Mouse (Mus musculus): ENCODE measurements around the gene Igf1.

Igf1 gene

GRCm38 (mm10) chr10:87857215-87857955 is 680 bp upstream of the Igf1 start:
- in situ Hi-C loops (cut with MboI; ENCODE audit: low pct_unique_long_range_greater_than_20kb in 1 of 2, low sequenced_read_pairs in 2 of 2, unreplicated experiment in 1 of 2), result loop anchor here (10.0 to 25.0 kb wide), 2 partner anchors 447 to 480 kb away; no protein-coding TSS in a partner anchor

DNA sequence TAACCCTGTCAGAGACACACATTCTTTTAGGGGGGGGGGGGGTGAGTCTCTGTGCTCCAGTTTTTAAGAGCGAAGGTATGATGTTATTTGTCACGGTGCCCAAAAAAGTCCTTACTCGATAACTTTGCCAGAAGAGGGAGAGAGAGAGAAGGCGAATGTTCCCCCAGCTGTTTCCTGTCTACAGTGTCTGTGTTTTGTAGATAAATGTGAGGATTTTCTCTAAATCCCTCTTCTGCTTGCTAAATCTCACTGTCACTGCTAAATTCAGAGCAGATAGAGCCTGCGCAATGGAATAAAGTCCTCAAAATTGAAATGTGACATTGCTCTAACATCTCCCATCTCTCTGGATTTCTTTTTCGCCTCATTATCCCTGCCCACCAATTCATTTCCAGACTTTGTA is 874 bp downstream of the Igf1 start:
- in situ Hi-C loops (cut with MboI; ENCODE audit: low pct_unique_long_range_greater_than_20kb in 1 of 2, low sequenced_read_pairs in 2 of 2, unreplicated experiment in 1 of 2), result loop anchor here (10.0 to 25.0 kb wide), 2 partner anchors 446 to 478 kb away; no protein-coding TSS in a partner anchor

DNA sequence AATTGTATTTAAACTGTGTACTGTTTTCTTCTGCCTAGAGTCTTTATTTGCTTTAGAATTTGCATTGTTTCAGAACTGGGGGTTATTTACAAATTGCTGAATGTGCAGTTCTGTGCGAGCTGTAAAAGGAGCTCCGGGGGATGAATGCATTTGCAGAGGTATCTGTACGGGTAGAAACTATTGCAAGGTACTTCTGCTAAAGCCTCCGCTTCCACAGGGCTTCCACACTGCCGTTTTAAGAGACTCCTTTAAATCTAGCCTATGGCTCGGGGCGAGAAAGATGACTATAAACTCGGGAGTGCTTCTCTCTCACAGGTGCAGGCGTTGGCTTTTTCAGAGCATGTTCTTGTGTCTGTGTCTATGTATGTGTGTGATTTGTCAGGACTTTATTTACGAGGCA is 1.4 kb downstream of the Igf1 start:
- in situ Hi-C loops (cut with MboI; ENCODE audit: low pct_unique_long_range_greater_than_20kb in 1 of 2, low sequenced_read_pairs in 2 of 2, unreplicated experiment in 1 of 2), result loop anchor here (10.0 to 25.0 kb wide), 2 partner anchors 445 to 478 kb away; no protein-coding TSS in a partner anchor

DNA sequence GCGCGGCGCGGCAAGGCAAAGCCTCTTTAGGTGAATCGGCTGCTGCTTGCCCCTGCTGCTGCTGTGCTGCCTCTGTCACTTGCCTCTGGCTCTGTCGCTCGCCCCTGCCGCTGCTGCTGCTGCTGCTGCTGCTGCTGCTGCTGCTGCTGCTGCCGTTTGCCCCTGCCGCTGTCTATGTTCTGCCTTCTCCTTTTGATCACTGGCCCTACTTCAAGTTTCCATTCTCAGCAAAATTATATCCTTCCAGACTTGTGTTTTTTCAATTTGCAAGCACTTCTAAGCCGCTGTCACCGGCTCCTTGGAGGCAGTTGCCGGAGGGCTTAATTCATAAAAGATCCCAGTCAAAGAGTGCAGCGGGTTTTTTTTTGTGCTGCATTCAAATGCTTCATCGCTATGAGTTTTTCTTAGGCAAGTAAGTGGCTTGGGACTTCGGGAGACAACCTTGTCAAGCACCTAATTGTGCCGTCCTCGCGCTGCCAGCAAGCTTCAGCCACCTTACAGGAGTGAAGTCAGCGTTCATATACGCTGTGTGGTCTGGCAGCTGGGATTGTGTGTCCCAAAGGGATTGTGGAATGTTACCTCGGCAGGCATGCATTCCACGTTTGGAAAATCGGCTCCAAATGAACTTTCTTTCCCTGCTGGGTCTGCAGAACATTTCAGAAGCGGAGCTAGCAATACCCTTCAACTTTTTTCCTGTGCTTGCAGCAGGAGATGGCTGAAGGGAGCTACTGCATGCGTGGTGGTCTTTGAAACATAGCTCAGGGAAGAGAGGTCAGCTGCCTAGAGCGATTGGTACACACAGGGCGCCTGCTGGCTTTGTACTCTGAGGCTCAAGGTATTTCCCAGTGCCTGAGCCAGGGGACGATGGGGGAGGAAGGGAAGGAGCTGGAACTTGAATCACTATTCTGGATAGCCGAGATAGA is 2.4 kb downstream of the Igf1 start:
- in situ Hi-C loops (cut with MboI; ENCODE audit: low pct_unique_long_range_greater_than_20kb in 1 of 2, low sequenced_read_pairs in 2 of 2, unreplicated experiment in 1 of 2), result loop anchor here in 1 of 2 experiments (25.0 kb wide), 1 partner anchor 477 kb away; no protein-coding TSS in a partner anchor

- in situ Hi-C loops (cut with MboI; ENCODE audit: low pct_unique_long_range_greater_than_20kb in 1 of 2, low sequenced_read_pairs in 2 of 2, unreplicated experiment in 1 of 2), result loop anchor here in 1 of 2 experiments (25.0 kb wide), 1 partner anchor 476 kb away; no protein-coding TSS in a partner anchor
Measured at GRCm38 (mm10) chr10:87861104-87861455, 3.0 kb downstream of the Igf1 start.

GRCm38 (mm10) chr10:87862899-87863298 is 4.8 kb downstream of the Igf1 start:
- in situ Hi-C loops (cut with MboI; ENCODE audit: low pct_unique_long_range_greater_than_20kb in 1 of 2, low sequenced_read_pairs in 2 of 2, unreplicated experiment in 1 of 2), result loop anchor here in 1 of 2 experiments (25.0 kb wide), 1 partner anchor 474 kb away; no protein-coding TSS in a partner anchor

DNA sequence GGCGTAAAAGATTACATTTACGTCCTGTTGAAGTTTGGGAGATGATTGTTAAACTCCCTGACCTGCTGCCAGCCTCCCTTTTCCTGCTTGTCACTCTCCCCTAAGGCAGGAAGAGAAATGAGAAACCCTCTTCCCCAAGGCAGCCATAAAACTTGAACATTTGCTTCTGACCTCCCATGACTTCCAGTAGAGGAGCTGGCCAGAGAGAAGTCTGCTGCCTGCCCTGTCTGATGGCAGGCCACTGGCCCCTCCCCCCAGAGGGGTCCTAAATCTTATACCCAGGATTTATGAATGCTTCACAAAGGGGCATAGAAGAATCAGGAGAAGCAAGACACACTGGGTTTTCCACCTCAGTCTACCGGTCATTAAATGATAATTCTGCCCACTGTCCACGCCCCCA is 5.3 kb downstream of the Igf1 start:
- in situ Hi-C loops (cut with MboI; ENCODE audit: low pct_unique_long_range_greater_than_20kb in 1 of 2, low sequenced_read_pairs in 2 of 2, unreplicated experiment in 1 of 2), result loop anchor here in 1 of 2 experiments (25.0 kb wide), 1 partner anchor 474 kb away; no protein-coding TSS in a partner anchor

DNA sequence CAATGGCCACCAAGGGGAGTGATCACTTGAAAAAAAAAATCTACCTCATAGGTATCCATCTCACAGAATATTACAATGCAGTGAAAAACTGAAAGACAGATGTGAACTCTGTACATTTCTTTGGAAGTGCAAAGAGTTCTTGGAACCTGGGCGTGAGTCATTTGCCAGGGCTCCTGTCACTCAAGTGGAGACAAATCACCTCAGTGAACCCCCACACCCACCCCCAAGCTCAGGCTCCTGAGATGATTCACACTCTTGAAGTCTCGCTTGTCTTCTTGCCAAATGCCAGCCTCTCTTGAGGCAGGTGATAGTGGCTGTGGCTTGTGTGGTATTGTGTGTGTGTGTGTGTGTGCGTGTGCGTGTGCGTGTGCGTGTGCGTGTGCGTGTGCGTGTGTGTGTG is 7.6 kb downstream of the Igf1 start:
- in situ Hi-C loops (cut with MboI; ENCODE audit: low pct_unique_long_range_greater_than_20kb in 1 of 2, low sequenced_read_pairs in 2 of 2, unreplicated experiment in 1 of 2), result loop anchor here in 1 of 2 experiments (25.0 kb wide), 1 partner anchor 472 kb away; no protein-coding TSS in a partner anchor

GRCm38 (mm10) chr10:87866448-87866847 is 8.4 kb downstream of the Igf1 start:
- in situ Hi-C loops (cut with MboI; ENCODE audit: low pct_unique_long_range_greater_than_20kb in 1 of 2, low sequenced_read_pairs in 2 of 2, unreplicated experiment in 1 of 2), result loop anchor here in 1 of 2 experiments (25.0 kb wide), 1 partner anchor 471 kb away; no protein-coding TSS in a partner anchor

DNA sequence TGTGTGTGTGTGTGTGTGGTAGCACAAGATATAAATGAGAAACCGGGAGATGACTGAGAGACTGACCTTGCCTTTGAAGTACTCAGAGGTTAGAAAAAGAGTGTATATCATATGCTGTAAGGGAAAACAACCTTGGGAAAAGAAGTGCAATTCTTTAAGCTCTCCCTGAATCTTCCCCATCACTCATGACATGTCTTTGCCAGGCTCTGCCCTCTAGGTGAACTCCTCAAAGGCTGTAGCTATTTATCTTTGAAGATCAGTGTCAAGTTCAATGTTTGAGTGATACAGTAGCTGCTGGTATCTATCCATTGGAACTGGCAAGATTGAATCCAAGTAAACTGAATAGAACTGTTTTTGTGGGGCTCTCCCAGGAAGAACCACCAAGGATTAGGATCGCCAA is 9.2 kb downstream of the Igf1 start:
- in situ Hi-C loops (cut with MboI; ENCODE audit: low pct_unique_long_range_greater_than_20kb in 1 of 2, low sequenced_read_pairs in 2 of 2, unreplicated experiment in 1 of 2), result loop anchor here in 1 of 2 experiments (25.0 kb wide), 1 partner anchor 470 kb away; no protein-coding TSS in a partner anchor

- in situ Hi-C loops (cut with MboI; ENCODE audit: low pct_unique_long_range_greater_than_20kb in 1 of 2, low sequenced_read_pairs in 2 of 2, unreplicated experiment in 1 of 2), result loop anchor here in 1 of 2 experiments (25.0 kb wide), 1 partner anchor 470 kb away; no protein-coding TSS in a partner anchor
Measured at GRCm38 (mm10) chr10:87867631-87868030, 9.6 kb downstream of the Igf1 start.

- in situ Hi-C loops (cut with MboI; ENCODE audit: low pct_unique_long_range_greater_than_20kb in 1 of 2, low sequenced_read_pairs in 2 of 2, unreplicated experiment in 1 of 2), result loop anchor here in 1 of 2 experiments (25.0 kb wide), 1 partner anchor 469 kb away; no protein-coding TSS in a partner anchor
Measured at GRCm38 (mm10) chr10:87868349-87869053, 10.4 kb downstream of the Igf1 start.

DNA sequence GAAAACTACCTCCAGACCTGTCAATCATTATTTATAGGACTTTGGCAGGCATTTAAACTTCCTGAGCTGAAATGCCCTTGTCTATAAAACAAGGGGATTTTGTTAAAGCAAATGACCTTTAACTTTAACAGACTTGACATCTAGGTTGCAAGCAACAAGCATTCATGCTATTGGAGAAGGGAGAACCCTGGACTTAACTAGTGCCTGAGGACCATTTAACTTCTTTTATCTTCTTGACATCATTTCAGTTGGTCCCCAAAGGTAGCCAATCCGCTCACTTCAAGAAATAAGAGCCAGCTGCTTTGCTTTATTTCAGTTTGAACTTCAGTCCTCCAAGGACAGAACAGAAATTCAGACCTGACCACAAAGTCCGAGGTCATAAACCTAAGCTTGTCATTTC is 11.1 kb downstream of the Igf1 start:
- in situ Hi-C loops (cut with MboI; ENCODE audit: low pct_unique_long_range_greater_than_20kb in 1 of 2, low sequenced_read_pairs in 2 of 2, unreplicated experiment in 1 of 2), result loop anchor here in 1 of 2 experiments (25.0 kb wide), 1 partner anchor 468 kb away; no protein-coding TSS in a partner anchor

DNA sequence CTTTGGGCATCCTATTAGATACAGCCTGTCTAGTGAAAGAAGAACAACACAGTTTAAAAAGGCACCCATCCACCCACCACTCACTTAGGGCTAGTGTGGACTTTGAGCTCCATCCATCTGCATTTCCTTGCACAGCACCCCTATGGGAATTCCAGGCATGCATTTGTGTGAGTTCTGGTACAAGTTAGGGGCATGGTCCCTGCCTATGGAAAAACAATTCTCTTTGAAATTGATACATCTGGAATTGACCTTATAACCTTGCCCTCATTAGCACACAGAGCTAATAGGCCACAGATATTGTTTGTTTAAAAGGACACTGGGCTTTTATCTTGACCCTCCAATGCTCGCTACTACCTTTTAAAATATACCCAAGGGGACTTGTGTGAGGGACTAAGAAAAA is 11.6 kb downstream of the Igf1 start:
- in situ Hi-C loops (cut with MboI; ENCODE audit: low pct_unique_long_range_greater_than_20kb in 1 of 2, low sequenced_read_pairs in 2 of 2, unreplicated experiment in 1 of 2), result loop anchor here in 1 of 2 experiments (25.0 kb wide), 1 partner anchor 468 kb away; no protein-coding TSS in a partner anchor

DNA sequence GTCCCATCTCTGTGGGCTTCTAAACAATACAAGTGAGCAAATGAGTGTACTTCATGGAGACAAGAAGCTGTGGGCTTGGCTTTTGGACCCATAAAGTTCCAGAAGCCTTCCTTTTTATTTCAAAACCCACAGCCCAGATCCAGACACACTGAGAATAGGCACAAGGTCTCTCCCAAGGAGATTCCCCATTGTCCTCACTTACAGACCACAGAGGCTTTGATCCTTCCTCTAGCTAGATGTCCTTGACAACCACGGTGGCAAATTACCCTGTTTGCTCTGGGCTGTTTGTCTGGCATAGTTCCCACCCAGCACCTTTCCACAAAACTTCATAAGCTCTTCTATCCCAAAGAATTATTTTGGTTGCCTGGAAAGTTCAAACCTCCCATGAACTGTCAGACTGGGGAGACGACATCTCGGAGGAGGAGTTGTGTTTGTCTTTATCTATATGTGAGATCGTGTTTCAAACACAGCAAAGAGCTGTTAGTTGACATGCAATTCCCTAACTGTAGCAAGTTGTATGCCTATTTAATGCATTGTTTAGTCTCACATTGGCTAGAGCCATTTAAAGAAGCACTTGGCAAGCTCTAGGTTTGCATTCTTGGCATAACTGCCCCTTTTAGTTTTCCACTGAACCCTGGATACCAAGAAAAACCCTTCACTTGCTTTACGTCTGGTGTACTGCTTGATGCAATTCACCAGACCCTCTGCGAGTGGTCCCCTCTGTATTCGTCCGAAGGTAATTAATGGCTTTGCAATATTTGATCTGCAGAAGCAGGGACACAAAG is 14.0 kb downstream of the Igf1 start:
- in situ Hi-C loops (cut with MboI; ENCODE audit: low pct_unique_long_range_greater_than_20kb in 1 of 2, low sequenced_read_pairs in 2 of 2, unreplicated experiment in 1 of 2), result loop anchor here in 1 of 2 experiments (25.0 kb wide), 1 partner anchor 465 kb away; no protein-coding TSS in a partner anchor

- in situ Hi-C loops (cut with MboI; ENCODE audit: low pct_unique_long_range_greater_than_20kb in 1 of 2, low sequenced_read_pairs in 2 of 2, unreplicated experiment in 1 of 2), result loop anchor here in 1 of 2 experiments (25.0 kb wide), 1 partner anchor 464 kb away; no protein-coding TSS in a partner anchor
Measured at GRCm38 (mm10) chr10:87872854-87873253, 14.8 kb downstream of the Igf1 start.

DNA sequence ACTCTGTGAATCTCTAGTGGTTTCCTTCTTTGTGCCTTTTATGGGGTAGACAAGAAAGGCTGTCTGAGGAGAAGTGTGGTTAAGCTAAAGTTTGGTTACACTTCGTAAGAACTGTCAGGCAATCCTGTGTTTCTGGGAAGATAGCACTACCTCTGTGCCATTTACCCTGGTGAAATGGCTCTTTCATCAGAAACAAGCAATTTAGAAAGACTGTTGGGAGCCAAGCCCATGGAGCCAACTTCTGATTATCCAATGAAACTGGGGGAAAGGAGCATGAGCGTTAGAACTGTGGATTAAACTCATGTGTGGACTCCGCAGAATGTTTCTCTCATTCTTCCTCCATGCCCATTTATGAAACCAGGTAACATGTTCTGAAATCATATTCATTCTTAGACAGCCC is 15.5 kb downstream of the Igf1 start:
- in situ Hi-C loops (cut with MboI; ENCODE audit: low pct_unique_long_range_greater_than_20kb in 1 of 2, low sequenced_read_pairs in 2 of 2, unreplicated experiment in 1 of 2), result loop anchor here in 1 of 2 experiments (25.0 kb wide), 1 partner anchor 464 kb away; no protein-coding TSS in a partner anchor

Measured in mouse embryonic stem cell (cell line).